Mouse (Mus musculus) erythroblast, embryonic 14.5 days (primary cell): Measurements from ENCODE around the gene Smim14.

Source experiments
- GATA1 ChIP-seq: IDR thresholded peaks from 2 replicates; pipeline ENCODE4 v1.6.1; 2012; ENCODE audit warnings: low read length, inconsistent platforms, mixed read lengths
- TAL1 ChIP-seq: IDR thresholded peaks from 3 replicates; pipeline ENCODE4 v1.6.1; 2012; ENCODE audit warnings: low read length, inconsistent platforms, mixed read lengths

DNA sequence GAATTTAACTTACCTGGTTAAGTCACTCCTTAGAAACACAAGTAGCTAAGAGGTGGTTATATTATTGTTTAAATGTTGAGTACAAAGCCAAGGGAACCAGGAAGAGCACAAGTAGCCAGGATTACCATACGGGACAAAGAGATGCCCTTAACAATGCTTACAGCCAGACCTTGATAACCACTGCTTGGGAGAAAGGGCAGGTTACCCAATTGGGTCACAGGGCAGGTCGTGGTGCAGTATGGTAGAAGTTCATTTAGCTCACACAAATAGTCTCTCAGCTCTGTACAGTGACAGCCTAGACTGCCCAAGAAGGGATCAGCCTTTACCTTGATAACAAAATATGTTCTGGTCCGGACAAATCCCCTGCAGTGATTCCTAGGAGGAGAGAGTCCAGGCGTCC is 88.0 kb downstream of the Smim14 start:
- TF ChIP-seq GATA1 (no peak), TAL1 (no peak)
